In genomic region chr9:49662958-49663926, GRCm38 (mm10) we compare ENCODE assay signal across 10 mouse cellular contexts.
DNase-seq lines count a peak whose midpoint lies in the region; ATAC-seq and TF ChIP-seq lines count a peak whose summit lies in the region.
"Had no signal": no experiment of that assay in that cellular context is flagged by ENCODE, and none has a peak within 500 bp of the region (broad histone marks: within the 10 kb centered on the region; RNA-seq: fewer than 3 reads in every experiment).

No protein-coding gene starts in this region.

- no peaks in the 10 kb centered on the region for H3K36me3 ChIP-seq in heart, embryonic 12.5 days
- no peaks in the 10 kb centered on the region for H3K36me3 ChIP-seq in thymus, adult 2 months (ENCODE audit: control insufficient read depth, insufficient read depth, low read length)

- peak; percentile 2 to 15 for DNase-seq in heart, adult 18-20 months
- peak; percentile 16 for DNase-seq in thymus, adult 2 months
- no peak for DNase-seq in thymus, adult 18-20 months
- DNase-seq in heart, postnatal 4 days, result peak; percentile 31
- peak; percentile 12 to 13 for DNase-seq in thymus, postnatal 36 days
- DNase-seq in testis, postnatal 10 days (ENCODE audit: low spot score), result no peak
- no peak for DNase-seq in urinary bladder, adult 18-20 months (ENCODE audit: low spot score in 2 of 2)

- no peak overlapping the region for H3K4me2 ChIP-seq in heart, embryonic 12.5 days
- H3K4me2 ChIP-seq: heart, embryonic 13.5 days had no signal

- no peak overlapping the region for H3K4me3 ChIP-seq in heart, embryonic 12.5 days
- H3K4me3 ChIP-seq in thymus, adult 2 months (ENCODE audit: control insufficient read depth, insufficient read depth, low read length), result no peak overlapping the region
- H3K4me3 ChIP-seq: heart, embryonic 13.5 days; megakaryocyte, embryonic 14.5 days had no signal

- TF ChIP-seq POLR2A in thymus, adult 2 months (IDR thresholded peaks at IDR 0.05; ENCODE audit: control insufficient read depth, extremely low read depth, insufficient read depth, low read length, poor library complexity), result no peak

- no peaks in the 10 kb centered on the region for H3K27me3 ChIP-seq in heart, embryonic 12.5 days (replicated peaks)
- H3K27me3 ChIP-seq in thymus, adult 2 months (ENCODE audit: control insufficient read depth, insufficient read depth, low read length), result no peaks in the 10 kb centered on the region
- H3K27me3 ChIP-seq: heart, embryonic 13.5 days; megakaryocyte, embryonic 14.5 days had no signal

- H3K4me1 ChIP-seq in heart, embryonic 12.5 days (replicated peaks), result peaks cover 5% of the 10 kb centered on the region; the same call in 1 of the 2 replicates
- no peaks in the 10 kb centered on the region for H3K4me1 ChIP-seq in thymus, adult 2 months (replicated peaks; ENCODE audit: control insufficient read depth, insufficient read depth, low read length)
- H3K4me1 ChIP-seq: megakaryocyte, embryonic 14.5 days had no signal

- no peaks in the 10 kb centered on the region for H3K9me3 ChIP-seq in heart, embryonic 12.5 days (replicated peaks)

- no peak overlapping the region for H3K9ac ChIP-seq in heart, embryonic 12.5 days
- H3K9ac ChIP-seq: heart, embryonic 13.5 days had no signal

- 74% methylated on average over 8 of the region's 8 CpGs for WGBS in heart, embryonic 12.5 days
- 81% methylated on average over 8 of the region's 8 CpGs for WGBS in thymus, adult 2 months

- TF ChIP-seq CTCF in thymus, adult 2 months (IDR thresholded peaks at IDR 0.05; ENCODE audit: borderline replicate concordance, control insufficient read depth, extremely low read depth, insufficient read depth, low read length, poor library complexity), result no peak

- no peak for ATAC-seq in heart, embryonic 12.5 days (ENCODE audit: insufficient number of reproducible peaks, low FRiP score)

- no peak overlapping the region for H3K27ac ChIP-seq in heart, embryonic 12.5 days (ENCODE audit: poor library complexity, severe bottlenecking)
- no peak overlapping the region for H3K27ac ChIP-seq in thymus, adult 2 months (ENCODE audit: control insufficient read depth, insufficient read depth, low read length)
- H3K27ac ChIP-seq: heart, embryonic 13.5 days had no signal

Comparison
In these comparisons a context has a peak if more than half of its experiments do, and no peak if none do; other contexts are left out.
1. DNase-seq: peak in heart, adult 18-20 months (2 of 2), thymus, adult 2 months (single experiment), heart, postnatal 4 days (single experiment) and thymus, postnatal 36 days (2 of 2); none in thymus, adult 18-20 months (0 of 2), testis, postnatal 10 days (single experiment) and urinary bladder, adult 18-20 months (0 of 2).